Mouse (Mus musculus) frontal cortex, postnatal 36 days (tissue): ENCODE measurements at regions not wholly inside any gene's neighbourhood (a gene's known extent, or its start where the extent isn't known, plus 50 kb on each side); places are given as distances from the start of the nearest gene placed in this dataset.
A peak's percentile ranks its signal among the peaks of the same experiment; 100 is the strongest.

Experiments used
- DNase-seq, 2 experiments: peaks; one replicate each; pipeline ENCODE4 v3.0.0; 2022; ENCODE audit warnings: low spot score in 2 of 2

- DNase-seq: no peak
Measured at GRCm38 (mm10) chr9:103813791-103814190, 52.2 kb upstream of the Tmem108 start.

- no peak for DNase-seq
Measured at GRCm38 (mm10) chr9:103818998-103819397, 57.4 kb upstream of the Tmem108 start.

GRCm38 (mm10) chr9:103821632-103822031, 60.0 kb upstream of the Tmem108 start:
- no peak for DNase-seq

- no peak for DNase-seq
Measured at GRCm38 (mm10) chr9:103823491-103823890, 61.9 kb upstream of the Tmem108 start.

GRCm38 (mm10) chr9:103841199-103841598, 79.6 kb upstream of the Tmem108 start:
- DNase-seq: no peak

- no peak for DNase-seq
Measured at GRCm38 (mm10) chr9:103843836-103844235, 82.2 kb upstream of the Tmem108 start.

GRCm38 (mm10) chr9:103845916-103846457, 84.3 kb upstream of the Tmem108 start:
- DNase-seq: no peak

GRCm38 (mm10) chr9:103847931-103848330, 86.3 kb upstream of the Tmem108 start:
- no peak for DNase-seq

GRCm38 (mm10) chr9:103849079-103849478, 87.4 kb upstream of the Tmem108 start:
- DNase-seq: no peak

- DNase-seq: no peak
Measured at GRCm38 (mm10) chr9:103852691-103853090, 91.1 kb upstream of the Tmem108 start.

- DNase-seq: no peak
Measured at GRCm38 (mm10) chr9:103860658-103861377, 99.2 kb upstream of the Tmem108 start.

GRCm38 (mm10) chr9:103862493-103862892, 100.9 kb upstream of the Tmem108 start:
- peak; percentile 39 to 41 for DNase-seq

GRCm38 (mm10) chr9:103867433-103868209, 106.0 kb upstream of the Tmem108 start:
- DNase-seq: no peak

- DNase-seq: no peak
Measured at GRCm38 (mm10) chr9:103869276-103869675, 107.6 kb upstream of the Tmem108 start.

GRCm38 (mm10) chr9:103872119-103872518, 110.5 kb upstream of the Tmem108 start:
- no peak for DNase-seq

GRCm38 (mm10) chr9:103873876-103874275, 112.2 kb upstream of the Tmem108 start:
- no peak for DNase-seq

- DNase-seq: no peak
Measured at GRCm38 (mm10) chr9:103877851-103878250, 116.2 kb upstream of the Tmem108 start.

GRCm38 (mm10) chr9:103892827-103893226, 109.5 kb upstream of the Nphp3 start:
- DNase-seq: no peak

GRCm38 (mm10) chr9:103894376-103894775, 108.0 kb upstream of the Nphp3 start:
- DNase-seq: no peak

GRCm38 (mm10) chr9:103899311-103899710, 103.0 kb upstream of the Nphp3 start:
- DNase-seq: no peak

- no peak for DNase-seq
Measured at GRCm38 (mm10) chr9:103911347-103911746, 91.0 kb upstream of the Nphp3 start.

GRCm38 (mm10) chr9:103915126-103915525, 87.2 kb upstream of the Nphp3 start:
- DNase-seq: no peak

- no peak for DNase-seq
Measured at GRCm38 (mm10) chr9:103917771-103918170, 84.6 kb upstream of the Nphp3 start.
